Mouse (Mus musculus) heart, adult 2 months (tissue): ENCODE data around the gene Trpc7.

Experiments used
- CTCF ChIP-seq: fragments of 200-600 bp; IDR thresholded peaks from 2 replicates; pipeline ENCODE4 v1.8.1; 2022; ENCODE audit warnings: antibody characterized with exemption, mild to moderate bottlenecking, moderate library complexity
- EP300 ChIP-seq: fragments of 200-500 bp; IDR thresholded peaks from 2 replicates; pipeline ENCODE4 v1.6.1; 2011; ENCODE audit warnings: low read depth, low read length, control low read depth; ENCODE audit not compliant: insufficient read depth
- POLR2A ChIP-seq: fragments of 200-500 bp; IDR thresholded peaks from 2 replicates; pipeline ENCODE4 v1.6.1; 2011; ENCODE audit warnings: mild to moderate bottlenecking, low read depth, low read length, control low read depth; ENCODE audit not compliant: insufficient read depth

DNA sequence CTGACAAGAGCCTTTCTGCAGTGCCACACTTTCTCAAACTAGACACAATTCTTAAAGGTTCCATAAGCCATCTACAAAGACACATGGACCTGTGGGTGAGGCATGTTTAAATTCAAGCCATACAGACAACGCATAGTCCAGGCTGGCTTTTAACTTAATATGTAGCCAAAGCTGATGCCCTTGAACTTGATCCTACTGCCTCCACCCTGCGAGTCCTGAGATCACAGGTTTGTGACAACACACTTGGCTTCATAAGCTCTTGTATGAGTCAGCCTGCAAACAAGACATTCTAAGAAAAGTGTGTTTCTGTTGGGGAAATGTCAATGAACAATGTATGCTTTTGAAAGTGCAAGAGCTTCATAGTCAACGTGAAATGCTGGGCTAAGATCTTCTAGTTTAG, 102.9 kb downstream of the Trpc7 start:
- TF ChIP-seq CTCF (no peak), EP300 (no peak), POLR2A (no peak)
